Mouse (Mus musculus) E14TG2a.4 (cell line): Measurements from ENCODE around the gene Samhd1.

Source experiments
- H3K27me3 ChIP-seq: 2 replicates; pipeline ENCODE4 v1.6.1; 2014; ENCODE audit warnings: low read length, control low read depth; ENCODE audit not compliant: insufficient read depth
- H3K36me3 ChIP-seq: 2 replicates; pipeline ENCODE4 v1.6.1; 2014; ENCODE audit warnings: low read length, control low read depth; ENCODE audit not compliant: insufficient read depth
- H3K4me1 ChIP-seq: replicated peaks from 2 replicates; pipeline ENCODE4 v1.6.1; 2014; ENCODE audit warnings: low read depth, low read length, control low read depth
- H3K4me3 ChIP-seq: replicated peaks from 2 replicates; pipeline ENCODE4 v1.5.1; 2014; ENCODE audit warnings: mild to moderate bottlenecking, low read length
- H3K9me3 ChIP-seq: 2 replicates; pipeline ENCODE4 v1.6.1; 2014; ENCODE audit warnings: low read length, control low read depth
- CTCF ChIP-seq: conservative IDR thresholded peaks from 2 replicates; pipeline ENCODE4 v1.5.1; 2014; ENCODE audit warnings: low read length
- NANOG ChIP-seq: IDR thresholded peaks from 2 replicates; pipeline ENCODE4 v1.6.1; 2014; ENCODE audit warnings: borderline replicate concordance, low read length, mixed read lengths
- POU5F1 ChIP-seq: IDR thresholded peaks from 2 replicates; pipeline ENCODE4 v1.6.1; 2014; ENCODE audit warnings: low read length, borderline replicate concordance

Gene Samhd1

DNA sequence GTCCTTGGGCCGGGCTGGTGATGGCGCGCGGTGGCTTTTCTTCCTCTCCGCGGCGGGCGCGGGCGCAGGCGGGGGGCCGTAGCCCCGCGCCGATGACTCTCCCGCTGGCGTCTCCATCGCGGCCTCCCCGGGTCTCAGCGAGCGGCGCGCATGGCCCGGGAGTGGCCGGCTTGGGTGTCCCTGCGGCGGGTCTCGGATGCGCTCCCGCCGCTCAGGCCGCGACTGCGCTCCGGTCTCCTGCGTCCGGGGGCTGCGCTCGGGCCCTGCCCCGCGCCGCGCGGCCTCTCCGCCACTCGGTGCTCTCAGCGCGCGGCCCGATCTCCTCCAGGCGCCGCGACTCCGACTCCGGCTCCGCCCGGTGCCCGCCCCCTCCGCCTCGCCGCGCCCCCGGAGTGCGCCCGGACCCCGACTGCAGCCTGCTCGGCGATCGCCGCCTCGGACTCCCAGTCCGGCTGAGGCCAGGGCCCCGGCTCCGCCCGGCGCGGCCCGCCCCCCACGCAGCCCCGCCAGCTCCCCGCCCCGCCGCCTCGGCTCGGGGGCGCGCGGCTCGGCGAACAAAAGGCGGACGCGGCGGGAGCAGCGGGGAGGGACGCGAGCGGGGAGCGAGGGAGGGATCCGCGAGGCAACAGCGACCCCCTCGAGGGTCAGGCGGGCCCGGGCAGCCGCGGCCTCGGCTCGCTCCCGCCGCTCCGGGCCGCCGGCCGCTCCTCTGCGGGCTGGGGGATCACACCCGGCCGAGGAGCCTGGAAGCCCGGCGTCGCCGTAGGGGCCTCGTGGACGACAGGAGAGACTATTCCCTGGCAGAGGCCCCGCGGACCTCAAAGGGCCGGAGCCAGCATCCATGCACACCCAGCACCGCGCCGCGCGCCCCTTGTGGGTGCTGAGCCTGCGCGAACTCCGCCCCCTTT is 56.0 kb downstream of the Samhd1 start, which contains the start of gene Soga1:
Gene Soga1 (minus strand): TSS at position 462 of the 908 bp plus-strand sequence.
- TF ChIP-seq CTCF = no peak
- TF ChIP-seq POU5F1 = no peak
- Histone ChIP-seq H3K4me3 (peak within 1 kb of the TSS; percentile 87), H3K4me1 (peaks cover 26% of the 10 kb centered on the region), H3K27me3 (peaks cover 72% of the 10 kb centered on the region), H3K36me3 (peaks cover 4% of the 10 kb centered on the region; the same call in 1 of the 2 replicates), H3K9me3 (no peaks in the 10 kb centered on the region)

DNA sequence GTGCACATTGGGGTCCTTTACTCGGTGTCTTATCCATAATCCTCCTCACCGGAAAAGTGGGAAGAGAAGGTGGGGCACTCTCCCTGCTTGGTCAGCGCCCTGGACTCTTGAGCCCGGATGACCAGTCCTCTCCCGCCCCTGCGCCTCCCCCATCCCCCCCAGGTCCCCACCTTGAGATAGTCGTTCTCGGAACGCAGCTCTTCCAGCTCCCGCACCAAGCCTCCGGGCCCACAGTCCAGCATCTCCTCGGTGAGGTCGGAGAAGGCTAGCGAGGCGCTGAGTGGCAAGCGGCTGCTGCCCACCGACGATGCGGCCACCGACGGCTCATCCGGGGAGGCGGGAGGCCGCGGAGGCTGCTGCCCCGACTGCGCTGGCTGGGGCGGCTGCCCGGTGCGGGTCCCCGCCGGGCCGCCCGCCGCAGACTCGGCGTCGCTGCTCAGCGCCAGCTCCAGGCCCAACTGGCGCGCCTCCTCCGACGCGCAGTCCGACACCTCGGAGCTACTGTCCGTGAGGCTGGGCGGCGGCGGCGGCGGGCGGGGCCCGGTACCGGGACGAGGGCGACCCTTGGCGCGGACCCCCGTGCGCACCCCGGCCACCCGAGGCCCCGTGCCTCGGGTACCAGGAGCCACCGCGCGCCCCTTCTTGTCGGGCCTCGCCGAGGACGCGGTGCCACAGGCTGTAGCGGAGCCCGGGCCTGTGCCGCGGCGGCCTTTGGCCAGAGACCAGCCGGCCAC is 56.8 kb downstream of the Samhd1 start:
- Histone ChIP-seq H3K4me1 (peaks cover 31% of the 10 kb centered on the region), H3K4me3 (peak overlapping the region; percentile 87), H3K36me3 (peaks cover 4% of the 10 kb centered on the region; the same call in 1 of the 2 replicates), H3K9me3 (no peaks in the 10 kb centered on the region), H3K27me3 (peaks cover 69% of the 10 kb centered on the region)
- no peak for TF ChIP-seq POU5F1
- TF ChIP-seq CTCF = no peak
- no peak for TF ChIP-seq NANOG

DNA sequence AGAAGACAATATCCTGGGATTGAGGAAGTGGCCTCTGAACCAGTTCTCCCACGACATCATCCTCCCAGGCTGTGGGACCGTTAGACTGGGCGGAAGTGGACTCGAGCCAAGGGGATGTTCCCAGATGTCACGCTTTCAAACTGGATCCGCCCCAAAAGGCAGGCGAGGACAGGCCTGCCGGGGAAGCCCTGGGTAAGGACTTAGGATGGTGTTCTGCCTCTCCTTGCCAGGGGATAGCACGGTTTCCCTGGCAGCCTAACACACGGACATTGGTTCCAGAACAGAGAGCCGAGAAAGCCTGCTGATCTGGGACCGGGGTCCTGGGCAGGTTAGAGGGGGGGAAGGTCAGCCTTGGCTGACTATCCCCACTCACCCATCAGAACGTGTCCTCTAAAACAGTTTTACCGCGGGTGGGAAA is 57.4 kb downstream of the Samhd1 start:
- Histone ChIP-seq H3K27me3 (peaks cover 64% of the 10 kb centered on the region), H3K4me3 (peak overlapping the region; percentile 87), H3K36me3 (peaks cover 4% of the 10 kb centered on the region; the same call in 1 of the 2 replicates), H3K4me1 (peaks cover 33% of the 10 kb centered on the region), H3K9me3 (no peaks in the 10 kb centered on the region)
- TF ChIP-seq CTCF = no peak
- no peak for TF ChIP-seq POU5F1
- no peak for TF ChIP-seq NANOG

DNA sequence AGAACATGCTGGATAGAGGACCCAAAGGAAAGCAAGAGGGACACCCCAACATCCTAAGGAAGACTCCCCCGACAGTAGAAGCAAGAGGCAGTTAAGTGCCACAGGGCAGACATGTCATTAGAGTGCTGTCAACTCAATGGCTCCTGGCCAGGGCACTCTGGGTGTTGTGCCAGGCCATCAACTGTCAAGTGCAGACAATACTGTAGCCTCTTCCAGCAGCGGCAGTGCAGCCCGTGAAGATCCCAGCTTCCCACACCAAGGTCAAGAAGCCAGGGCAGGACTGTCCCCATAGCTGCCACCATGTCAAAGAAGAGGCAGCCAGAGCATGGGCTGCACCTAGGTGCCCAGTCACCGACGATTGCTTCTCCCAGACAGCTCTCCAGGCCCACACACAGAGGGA is 57.9 kb downstream of the Samhd1 start:
- Histone ChIP-seq H3K27me3 (peaks cover 59% of the 10 kb centered on the region), H3K4me3 (peak overlapping the region; percentile 87; the same call in 1 of the 2 replicates), H3K36me3 (peaks cover 4% of the 10 kb centered on the region; the same call in 1 of the 2 replicates), H3K4me1 (peaks cover 36% of the 10 kb centered on the region), H3K9me3 (no peaks in the 10 kb centered on the region)
- TF ChIP-seq POU5F1 (no peak), CTCF (no peak), NANOG (no peak)

DNA sequence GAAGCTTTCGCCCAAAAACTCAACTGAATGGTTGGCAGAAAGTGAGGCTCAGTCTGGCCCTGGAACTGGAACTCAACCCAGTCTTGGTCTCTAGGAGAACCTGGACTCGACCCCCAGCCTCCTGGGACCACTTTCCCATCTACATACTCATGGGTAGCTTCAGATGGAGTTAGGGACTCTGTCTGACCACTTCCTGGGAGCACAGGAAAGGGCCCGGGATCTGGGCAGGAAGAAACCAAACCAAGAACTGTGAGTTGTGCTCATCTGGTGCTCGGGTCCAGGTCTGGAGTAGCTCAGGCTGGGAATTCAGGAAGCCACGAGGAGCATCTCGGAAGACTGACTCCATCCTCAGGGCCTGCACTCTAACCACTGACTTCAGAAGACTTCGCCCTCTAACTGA is 58.5 kb downstream of the Samhd1 start:
- no peaks in the 10 kb centered on the region for H3K9me3 ChIP-seq
- H3K4me3 ChIP-seq = no peak overlapping the region
- peaks cover 4% of the 10 kb centered on the region; the same call in 1 of the 2 replicates for H3K36me3 ChIP-seq
- no peak for TF ChIP-seq CTCF
- no peak for TF ChIP-seq NANOG
- TF ChIP-seq POU5F1 = no peak
- peaks cover 33% of the 10 kb centered on the region for H3K4me1 ChIP-seq
- peaks cover 53% of the 10 kb centered on the region for H3K27me3 ChIP-seq

DNA sequence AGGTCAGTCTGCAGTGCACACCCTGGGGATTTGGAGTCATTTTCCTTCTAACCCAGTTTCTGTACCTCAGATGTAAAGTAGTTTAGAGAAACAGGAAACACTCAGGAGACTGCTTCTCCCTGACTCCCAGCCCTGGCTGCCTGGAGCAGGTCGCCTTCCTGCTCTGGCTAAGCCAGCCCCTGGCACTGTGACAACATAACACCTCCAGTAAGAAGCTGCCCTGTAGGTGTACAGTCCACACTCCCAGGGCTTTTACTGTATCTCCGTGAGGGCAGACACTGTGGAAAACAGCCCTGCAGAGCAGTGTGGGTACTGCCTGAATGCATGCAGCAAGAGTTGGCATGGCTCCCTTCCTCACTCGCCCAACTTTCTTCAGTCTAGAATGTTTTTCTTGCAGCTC is 59.4 kb downstream of the Samhd1 start:
- no peaks in the 10 kb centered on the region for H3K9me3 ChIP-seq
- peaks cover 4% of the 10 kb centered on the region; the same call in 1 of the 2 replicates for H3K36me3 ChIP-seq
- H3K4me3 ChIP-seq = no peak overlapping the region
- peaks cover 47% of the 10 kb centered on the region for H3K27me3 ChIP-seq
- TF ChIP-seq CTCF = no peak
- TF ChIP-seq POU5F1 = no peak
- TF ChIP-seq NANOG = no peak
- H3K4me1 ChIP-seq = peaks cover 33% of the 10 kb centered on the region

DNA sequence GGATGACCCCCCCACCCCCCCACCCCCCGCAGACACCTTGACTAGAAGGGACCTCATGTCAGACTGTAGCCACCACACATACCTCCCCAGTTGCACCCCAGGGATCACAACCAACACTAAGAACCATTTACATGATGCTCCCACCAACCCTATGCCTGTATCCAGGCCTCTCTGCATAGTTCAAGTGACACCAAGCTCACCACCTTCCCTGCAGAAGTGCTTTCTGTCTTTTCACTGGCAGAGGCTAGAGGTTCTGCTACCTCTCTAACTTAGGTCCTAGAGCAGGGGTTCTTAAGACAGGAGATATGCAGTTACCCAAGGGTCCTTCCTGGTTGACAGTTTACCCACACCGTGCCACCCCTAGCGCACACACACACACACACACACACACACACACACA is 59.8 kb downstream of the Samhd1 start:
- H3K9me3 ChIP-seq = no peaks in the 10 kb centered on the region
- peaks cover 33% of the 10 kb centered on the region for H3K4me1 ChIP-seq
- H3K27me3 ChIP-seq = peaks cover 42% of the 10 kb centered on the region
- TF ChIP-seq POU5F1 = no peak
- no peak for TF ChIP-seq CTCF
- no peak for TF ChIP-seq NANOG
- peaks cover 4% of the 10 kb centered on the region; the same call in 1 of the 2 replicates for H3K36me3 ChIP-seq
- no peak overlapping the region for H3K4me3 ChIP-seq

DNA sequence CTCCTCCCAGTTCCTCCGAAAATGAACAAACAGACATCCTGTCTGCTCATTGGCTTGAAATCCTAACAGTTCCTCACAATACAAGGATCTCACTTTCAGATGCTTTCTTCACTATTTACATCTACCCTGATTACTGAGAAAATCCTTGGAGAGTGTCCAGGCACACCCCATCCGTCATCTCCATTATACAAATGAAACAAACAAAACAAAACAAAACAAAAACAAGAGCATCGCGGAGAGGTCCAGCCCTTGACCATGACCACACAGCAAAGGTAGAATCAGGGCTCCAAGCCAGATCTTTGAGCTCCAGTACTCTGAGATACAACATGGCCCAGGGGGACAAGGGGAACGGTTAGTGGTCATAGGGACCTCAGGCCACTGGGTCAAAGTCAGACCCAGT is 60.3 kb downstream of the Samhd1 start:
- peaks cover 31% of the 10 kb centered on the region for H3K4me1 ChIP-seq
- H3K36me3 ChIP-seq = peaks cover 4% of the 10 kb centered on the region; the same call in 1 of the 2 replicates
- peaks cover 38% of the 10 kb centered on the region for H3K27me3 ChIP-seq
- no peak for TF ChIP-seq POU5F1
- no peak for TF ChIP-seq NANOG
- TF ChIP-seq CTCF = no peak
- H3K9me3 ChIP-seq = no peaks in the 10 kb centered on the region
- no peak overlapping the region for H3K4me3 ChIP-seq
